Mouse (Mus musculus) megakaryocyte, embryonic 14.5 days (primary cell): Measurements from ENCODE around the gene Guca1a.

Source experiments
- FLI1 ChIP-seq: IDR thresholded peaks from 2 replicates; pipeline ENCODE4 v1.6.1; 2012; ENCODE audit warnings: low read length, inconsistent platforms, mixed read lengths
- GATA1 ChIP-seq: IDR thresholded peaks from 3 replicates; pipeline ENCODE4 v1.6.1; 2012; ENCODE audit warnings: mixed read lengths, low read length, inconsistent platforms, borderline replicate concordance

DNA sequence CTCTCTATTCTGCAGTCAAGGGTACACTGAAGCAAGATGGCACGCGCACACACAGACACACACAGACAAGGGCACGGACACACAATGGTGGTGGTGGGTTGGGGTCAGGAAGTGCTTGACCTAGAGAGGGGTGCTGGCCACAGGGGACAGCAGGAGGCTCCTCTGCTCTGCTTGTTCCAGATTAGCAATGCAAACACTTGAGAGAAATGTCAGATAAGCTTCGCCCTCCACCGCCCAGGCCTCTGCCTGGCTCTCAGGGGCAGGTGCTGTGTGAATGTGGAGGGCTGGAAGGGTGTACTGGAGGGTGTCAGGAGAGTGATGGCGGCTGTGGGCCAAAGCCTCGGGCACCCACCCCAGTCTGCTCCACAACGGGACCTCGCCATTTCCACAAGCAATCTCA, 45.6 kb upstream of the Guca1a start:
- TF ChIP-seq FLI1: no peak
- no peak for TF ChIP-seq GATA1
